Mouse (Mus musculus) 416B (cell line): ENCODE measurements around the gene Fam78a.
A peak's percentile ranks its signal among the peaks of the same experiment; 100 is the strongest.
"Not testable (repeated sequence)": the region's sequence is repeated elsewhere in the genome, so short reads cannot be mapped to it uniquely, and the experiment has no call there.

Experiments
- DNase-seq: peaks from one replicate; pipeline ENCODE4 v3.0.0; 2011; ENCODE audit warnings: low read depth

The Fam78a gene

DNA sequence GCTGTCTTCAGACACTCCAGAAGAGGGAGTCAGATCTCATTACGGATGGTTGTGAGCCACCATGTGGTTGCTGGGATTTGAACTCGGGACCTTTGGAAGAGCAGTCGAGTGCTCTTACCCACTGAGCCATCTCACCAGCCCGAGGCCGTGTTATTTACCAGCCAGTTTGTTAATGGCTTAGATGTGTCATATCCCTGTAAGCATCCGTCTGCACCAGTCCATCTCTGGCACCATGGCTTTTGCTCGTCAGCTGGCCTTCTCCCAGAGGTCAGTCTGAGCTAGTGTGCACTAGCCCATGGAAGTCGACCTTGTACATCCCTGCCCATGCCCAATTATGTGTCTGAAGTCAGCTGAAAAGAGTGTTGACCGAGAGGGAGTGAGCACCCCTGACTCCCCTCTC is 44.0 kb downstream of the Fam78a start:
- DNase-seq, result not testable (repeated sequence)

- DNase-seq, result peak; percentile 52
Measured at GRCm38 (mm10) chr2:32038661-32039081, 46.0 kb downstream of the Fam78a start.

DNA sequence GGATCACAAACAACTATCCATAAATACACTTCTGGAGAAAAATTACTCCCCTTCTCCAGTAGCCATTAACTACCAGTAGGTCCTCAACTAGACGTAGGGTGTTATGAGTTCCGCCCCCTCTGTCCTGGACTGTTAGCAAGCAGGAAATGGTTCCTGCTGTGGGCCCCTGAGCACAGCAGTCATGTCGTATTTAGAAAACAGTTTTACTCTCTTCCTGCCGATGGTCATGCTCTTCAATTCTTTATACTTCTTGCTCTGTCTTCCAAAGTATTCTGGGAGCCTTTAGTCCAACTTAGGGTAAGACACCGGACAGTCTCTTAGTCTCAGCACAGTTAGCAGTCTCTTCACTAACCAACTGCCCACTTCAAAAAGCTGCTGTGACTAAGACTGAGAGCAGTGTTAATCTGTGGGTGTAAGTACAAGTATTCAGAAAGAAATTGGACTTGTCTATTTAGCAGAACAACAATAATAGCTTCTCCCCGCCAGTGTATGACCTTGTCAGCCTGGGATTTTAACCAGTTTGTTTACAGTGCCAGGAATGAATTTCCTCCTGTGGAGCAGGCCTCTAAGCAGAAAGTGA is 47.3 kb downstream of the Fam78a start:
- peak; percentile 17 for DNase-seq

GRCm38 (mm10) chr2:32034206-32034605 is 50.5 kb downstream of the Fam78a start:
- no peak for DNase-seq

- DNase-seq, result no peak
Measured at GRCm38 (mm10) chr2:32033436-32033835, 51.2 kb downstream of the Fam78a start.

DNA sequence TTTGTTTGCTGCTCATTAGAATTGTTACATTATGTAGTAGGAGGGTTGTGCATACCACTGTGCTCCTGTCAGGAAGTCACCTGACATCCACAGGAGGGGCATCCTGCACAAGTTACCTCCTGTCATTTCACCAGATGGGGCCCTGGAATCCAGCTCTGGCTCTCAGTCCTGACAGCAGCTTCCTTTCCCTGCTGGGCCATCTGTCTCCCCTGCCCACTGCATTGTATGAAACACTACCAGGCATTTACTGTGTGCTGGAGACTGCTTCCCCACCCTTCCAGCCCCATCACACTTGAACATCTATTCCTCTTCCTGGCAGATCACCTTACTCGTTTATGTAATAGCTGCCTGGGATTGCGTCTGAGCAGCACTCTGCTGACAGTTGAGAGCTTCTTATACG is 55.0 kb downstream of the Fam78a start:
- no peak for DNase-seq

- DNase-seq, result no peak
Measured at GRCm38 (mm10) chr2:32024372-32024771, 60.3 kb downstream of the Fam78a start.

GRCm38 (mm10) chr2:32020229-32020628 is 64.4 kb downstream of the Fam78a start:
- DNase-seq, result no peak

- DNase-seq, result no peak
Measured at GRCm38 (mm10) chr2:32019704-32020103, 65.0 kb downstream of the Fam78a start.

- no peak for DNase-seq
Measured at GRCm38 (mm10) chr2:32008716-32009115, 75.9 kb downstream of the Fam78a start.

DNA sequence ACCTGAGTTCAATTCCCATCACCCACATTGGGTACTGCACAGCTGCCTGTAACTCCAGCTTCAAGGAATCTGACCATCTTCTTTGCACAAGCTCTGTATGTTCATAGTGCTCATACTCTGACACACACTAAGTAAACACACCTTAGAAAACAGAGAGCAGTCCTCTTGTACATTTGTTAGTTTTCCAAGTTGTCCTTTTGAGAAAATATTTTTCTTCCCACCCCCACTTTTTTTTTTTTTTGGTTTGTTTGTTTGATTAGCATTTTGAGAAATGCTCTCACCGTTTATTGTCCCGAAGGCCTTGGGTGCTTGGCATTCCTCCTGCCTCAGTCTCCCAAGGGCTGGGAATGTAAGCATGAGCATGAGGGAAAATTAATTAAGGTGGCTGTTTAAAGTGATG is 76.3 kb downstream of the Fam78a start:
- DNase-seq, result no peak
